Mouse (Mus musculus): ENCODE measurements around the gene Senp5.

Senp5 gene

DNA sequence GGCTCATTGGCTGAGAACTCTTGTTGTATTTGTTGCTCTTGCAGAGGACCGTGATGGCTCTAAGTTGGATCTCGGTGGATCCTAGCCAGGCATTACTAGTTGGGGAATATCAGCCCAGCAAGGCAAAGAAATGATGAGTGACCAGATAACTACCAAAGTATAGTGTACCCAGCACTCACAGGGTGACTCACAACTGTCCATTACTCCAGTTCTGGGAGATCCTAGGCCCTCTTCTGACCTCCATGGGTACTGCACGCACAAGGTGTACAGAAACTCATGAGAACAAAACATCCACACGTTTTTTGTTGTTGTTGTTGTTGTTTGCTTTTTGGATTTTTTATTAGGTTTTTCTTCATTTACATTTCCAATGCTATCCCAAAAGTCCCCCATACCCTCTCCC is 66.5 kb downstream of the Senp5 start:
- DNase-seq = no peak

DNA sequence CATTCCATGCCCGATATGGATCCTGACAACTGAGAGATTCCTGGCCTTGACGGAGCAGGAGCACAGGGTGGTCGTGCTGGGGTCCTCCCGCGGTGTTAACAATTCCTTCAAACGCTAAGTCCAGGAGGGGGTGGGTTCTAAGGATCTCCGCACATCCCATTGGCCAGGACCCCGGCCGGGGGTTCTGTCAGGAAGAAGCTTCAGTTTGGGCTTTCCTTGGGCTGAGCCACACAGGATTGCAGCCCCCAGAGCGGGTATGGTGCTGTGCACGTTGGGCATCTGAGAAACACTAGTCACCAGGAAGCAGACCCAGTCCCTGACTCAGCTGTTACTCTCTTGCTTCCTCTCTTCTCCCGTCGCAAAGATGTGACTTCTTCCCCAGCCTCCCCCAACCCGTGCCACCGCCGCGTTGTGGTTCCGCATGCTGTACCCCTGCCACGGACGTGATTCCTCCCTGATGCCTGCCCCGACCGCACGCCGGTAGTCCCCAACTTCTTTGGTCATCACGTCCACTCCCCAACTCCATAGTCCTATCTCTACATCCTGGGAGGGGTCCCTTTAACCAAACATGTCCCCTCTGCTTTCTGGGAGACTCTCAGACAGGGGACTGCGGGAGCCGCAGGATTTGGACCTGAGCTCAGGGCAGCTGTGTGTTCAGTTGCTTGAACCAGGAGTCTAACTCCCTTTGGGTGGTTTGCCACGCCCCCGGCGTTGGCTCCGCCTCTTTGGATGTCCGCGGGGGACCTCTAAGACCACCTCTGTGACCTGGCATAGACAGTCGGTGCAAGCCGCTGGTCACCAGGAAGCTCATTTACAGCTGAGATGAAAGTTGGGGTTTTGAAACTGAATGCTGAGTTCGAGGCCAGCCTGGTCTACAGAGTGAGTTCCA is 67.8 kb downstream of the Senp5 start:
- DNase-seq = peak; percentile 54

DNA sequence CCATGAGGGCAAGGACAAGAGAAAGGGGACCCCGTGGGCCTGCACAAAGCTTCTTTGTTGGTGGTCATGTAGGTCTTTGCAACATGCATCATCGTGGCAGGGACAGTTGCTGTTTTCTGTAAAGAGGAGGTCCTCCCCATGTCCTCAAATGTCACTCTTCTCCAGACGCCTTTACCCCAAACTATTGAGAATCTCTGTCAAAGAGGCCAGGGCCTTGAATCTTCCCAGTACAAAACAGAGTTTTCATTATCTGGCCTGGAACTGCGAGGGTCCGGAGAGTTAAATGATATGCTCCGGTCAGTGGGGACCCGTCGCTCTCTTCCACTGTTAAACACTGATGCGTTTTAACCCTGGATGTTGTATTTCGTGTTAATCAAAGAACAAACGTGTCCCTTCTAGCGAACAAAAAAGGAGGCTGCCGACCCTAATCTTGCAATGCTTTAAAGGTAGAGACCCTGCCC is 68.5 kb downstream of the Senp5 start:
- DNase-seq = no peak

DNA sequence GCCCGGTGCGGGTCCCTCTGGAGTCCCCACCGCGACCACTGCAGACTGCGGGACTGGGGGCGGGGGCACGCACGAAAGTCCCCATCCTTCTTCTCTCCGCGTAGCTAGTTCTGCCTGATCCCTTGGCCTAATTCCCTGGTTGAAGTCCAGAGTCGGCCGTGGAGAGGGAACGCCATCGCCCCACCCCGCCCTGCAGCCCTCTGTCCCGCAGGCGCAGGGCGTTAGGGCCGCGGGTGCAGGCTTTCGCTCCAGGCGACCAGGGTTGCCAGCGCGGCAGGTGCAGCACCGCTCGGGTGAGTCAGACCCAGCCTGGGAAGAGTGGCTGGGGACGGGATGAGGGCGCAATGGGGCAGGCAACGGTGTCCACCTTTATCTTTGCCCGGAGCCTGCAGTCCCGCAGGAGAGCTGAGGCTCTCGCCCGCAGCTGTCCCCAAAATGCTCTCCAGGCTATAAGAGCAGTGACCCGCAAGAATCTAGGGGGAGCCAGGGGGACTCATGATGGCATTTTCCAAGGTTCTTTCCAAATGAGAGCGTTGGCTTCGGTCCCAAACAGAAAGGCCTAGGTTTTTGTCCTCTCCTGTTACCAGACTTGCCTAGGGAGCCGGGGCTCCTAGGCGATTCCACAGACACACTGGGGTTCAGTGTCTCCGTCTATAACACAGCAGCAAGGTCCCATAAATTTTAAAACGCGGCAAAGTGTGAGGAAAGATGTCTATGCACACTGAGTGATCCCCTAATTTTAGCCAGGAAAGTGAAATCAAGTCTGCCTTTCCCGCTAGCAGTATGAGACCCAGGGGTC is 69.1 kb downstream of the Senp5 start, which contains the start of gene Pigz:
Pigz (plus strand) TSS at position 101 of the 799 bp plus-strand sequence.
- peak; percentile 45 for DNase-seq

DNA sequence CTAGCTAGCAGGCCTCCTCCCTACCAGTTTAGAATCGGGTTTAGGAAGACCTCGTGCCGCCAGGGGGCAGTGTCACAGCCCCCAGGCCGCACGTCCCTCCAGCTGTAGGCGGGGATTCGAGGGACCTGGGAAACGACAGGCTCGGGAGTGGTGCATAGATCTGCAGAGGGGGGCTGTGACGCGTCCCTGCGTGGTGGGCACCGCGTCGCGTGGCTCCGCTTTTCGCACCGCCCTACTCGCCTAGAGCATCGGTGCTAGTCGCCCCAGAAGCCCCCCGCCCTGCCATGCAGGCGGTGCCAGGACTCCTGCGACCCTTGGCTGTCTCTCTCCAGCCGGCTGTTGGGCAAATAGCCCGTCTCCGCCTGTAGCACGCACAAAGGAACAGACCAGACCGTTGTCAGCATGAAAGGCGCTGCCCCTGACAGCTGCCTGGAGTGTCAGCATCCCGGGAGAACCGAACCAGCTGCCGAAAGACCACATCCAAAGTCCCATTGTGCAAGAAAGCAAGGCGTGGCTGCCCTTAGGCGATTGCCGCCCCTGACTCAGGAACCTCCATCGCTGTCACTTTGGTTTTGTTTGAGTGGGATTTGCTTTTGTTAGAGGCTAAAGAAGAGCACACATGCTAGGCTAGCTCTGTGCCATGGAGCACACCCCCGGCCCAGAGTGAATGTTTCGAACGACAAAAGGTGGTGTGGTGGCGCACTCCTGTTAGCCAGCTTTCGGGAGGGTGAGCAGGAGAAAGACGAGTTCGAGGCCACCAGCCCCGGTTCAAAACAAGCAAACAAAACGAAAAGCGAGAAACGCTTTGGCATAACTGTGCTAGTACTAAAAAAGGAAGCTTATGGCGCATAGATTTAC is 70.0 kb downstream of the Senp5 start:
- peak; percentile 92 for DNase-seq

DNA sequence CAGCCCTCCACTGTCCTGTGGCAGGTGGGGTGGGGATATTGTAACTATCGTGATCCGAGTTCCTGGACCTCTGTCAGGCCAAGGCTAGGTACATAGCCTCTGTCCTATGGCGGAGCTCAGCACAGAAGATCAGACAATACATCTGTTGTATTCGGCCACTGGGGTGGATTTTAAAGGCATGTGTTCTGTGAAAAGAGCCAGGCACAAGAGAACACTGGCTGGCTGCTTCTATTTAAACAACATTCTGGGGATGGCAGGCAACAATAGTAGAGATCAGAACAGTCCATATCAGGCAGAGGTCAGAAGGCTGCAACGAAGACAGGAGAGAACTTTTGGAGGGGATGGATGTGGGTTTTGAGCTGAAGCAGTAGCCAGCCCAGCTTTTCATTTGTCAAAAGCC is 70.8 kb downstream of the Senp5 start:
- DNase-seq = no peak

DNA sequence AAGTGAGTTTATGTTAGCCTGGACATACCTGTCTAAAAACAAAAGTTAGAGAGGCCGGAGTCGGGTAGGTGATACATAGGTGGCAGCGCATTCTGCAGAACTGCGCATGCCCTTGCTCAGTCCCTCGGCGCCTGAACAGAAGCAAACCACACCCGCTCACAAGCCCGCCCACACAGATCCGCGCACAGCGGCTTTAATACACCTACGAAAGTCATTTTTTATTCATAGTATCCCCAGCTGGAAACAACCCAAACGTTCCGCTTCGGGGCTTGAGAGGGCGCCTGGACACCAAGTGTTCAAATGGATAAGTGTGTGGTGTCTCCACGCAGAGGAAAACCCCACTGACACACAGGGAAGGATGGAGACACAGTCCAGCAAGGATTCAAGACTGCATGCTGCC is 71.8 kb downstream of the Senp5 start:
- DNase-seq = no peak

DNA sequence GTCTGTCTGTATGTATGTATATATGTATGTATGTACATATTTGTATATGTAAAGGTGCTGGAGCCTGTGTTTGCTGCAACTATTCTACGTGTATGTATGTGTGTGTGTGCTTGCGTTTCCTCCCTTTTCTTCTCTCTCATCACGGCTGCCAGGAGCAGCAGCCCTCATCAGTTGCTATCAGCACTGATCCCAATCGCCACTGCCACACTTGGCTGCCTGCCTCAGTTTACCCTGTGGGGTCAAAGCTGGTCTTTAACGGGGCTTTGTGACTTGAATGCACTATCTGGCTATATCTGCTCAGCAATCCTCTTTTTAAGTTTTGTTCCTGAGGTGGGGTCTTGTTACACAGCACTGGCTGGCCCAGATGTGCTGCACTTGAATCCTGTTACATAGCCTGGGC is 75.7 kb downstream of the Senp5 start:
- no peak for DNase-seq

DNA sequence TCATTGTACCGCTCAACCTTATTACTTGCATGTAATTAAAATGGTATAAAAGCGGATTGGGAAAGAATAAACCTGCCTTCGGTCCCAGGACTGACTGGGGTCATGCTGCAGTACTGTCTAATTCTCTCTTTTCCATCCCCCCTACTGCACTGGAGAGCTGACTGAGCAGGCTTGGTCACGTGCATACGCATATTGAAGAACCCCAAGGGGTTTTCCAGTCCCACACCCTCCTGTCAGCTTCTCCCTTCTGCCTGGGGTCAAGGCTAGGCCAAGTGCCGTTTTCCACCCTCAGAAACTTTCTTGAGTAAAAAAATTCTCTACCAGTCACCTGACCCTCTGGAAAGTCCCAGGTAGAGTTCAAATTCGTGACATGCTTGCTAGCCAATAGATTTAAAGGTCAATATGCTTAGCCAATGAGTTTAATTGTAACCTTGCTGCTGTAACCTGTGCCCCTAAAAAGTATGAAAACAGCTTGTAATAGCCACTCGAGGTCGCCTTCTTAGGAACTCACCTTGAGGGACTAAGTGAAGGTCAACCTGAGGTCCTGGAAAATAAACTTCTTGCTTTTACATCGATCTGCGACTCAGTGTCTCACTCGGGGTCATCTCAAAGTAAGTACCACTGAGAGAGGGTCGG is 76.4 kb downstream of the Senp5 start:
- no peak for DNase-seq

DNA sequence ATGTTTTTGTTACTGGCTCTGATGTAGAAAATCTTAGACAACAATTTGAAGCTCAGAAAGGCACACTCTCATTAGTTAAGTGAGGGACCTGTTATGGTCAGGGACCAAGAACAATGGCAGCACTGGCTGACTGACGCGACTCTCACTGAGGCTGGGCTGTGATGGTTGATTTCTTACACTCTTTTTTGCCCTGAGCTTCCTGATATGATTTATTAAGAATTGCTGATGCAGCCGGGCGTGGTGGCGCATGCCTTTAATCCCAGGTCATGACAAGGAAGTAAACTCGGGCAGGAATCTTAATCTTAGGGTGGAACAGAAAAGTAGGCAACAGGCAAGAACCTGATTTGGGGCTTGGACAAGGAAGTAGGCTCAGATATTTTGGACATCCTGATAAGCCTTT is 77.0 kb downstream of the Senp5 start:
- no peak for DNase-seq

DNA sequence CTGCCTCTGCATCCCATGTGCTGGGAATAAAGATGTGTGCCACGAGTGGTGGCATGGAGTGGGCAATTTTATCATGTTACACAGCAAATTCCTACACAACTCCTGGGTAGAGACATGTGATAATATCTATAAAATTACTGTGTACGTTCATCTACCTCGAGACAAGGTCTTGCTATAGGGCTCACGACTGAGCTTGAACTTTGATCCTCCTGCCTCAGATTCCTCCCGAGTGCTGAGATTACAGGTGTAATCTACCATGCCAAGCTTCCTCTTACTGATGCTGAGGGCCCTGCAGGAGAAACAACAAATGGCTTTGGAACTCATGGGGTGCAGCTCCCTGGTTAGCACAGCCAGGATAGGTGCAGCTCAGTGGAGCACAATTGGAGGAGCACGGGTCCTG is 78.7 kb downstream of the Senp5 start:
- no peak for DNase-seq

DNA sequence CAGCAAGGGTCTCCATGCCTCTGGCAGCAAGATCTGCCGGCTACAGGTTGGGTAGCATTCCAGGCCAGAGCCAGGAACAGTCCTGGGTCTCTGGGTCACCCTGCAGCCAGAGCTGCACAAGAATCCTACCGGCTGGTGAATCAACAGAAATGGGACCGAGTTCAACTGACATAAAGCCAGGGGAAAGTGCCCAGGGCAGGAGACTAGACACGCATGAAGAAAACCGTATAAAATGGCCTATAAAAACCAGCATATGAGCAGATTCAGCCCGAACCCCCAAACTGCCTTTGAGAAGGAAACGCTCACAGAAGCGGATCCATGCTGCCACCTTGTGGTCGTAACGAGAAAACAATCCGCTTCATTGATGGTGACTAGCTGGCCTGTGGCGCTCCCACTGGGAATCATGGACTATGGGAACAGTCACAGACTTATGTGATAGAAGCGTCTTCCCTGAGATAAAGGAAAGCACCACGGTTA is 84.8 kb downstream of the Senp5 start:
- peak; percentile 85 for DNase-seq

DNA sequence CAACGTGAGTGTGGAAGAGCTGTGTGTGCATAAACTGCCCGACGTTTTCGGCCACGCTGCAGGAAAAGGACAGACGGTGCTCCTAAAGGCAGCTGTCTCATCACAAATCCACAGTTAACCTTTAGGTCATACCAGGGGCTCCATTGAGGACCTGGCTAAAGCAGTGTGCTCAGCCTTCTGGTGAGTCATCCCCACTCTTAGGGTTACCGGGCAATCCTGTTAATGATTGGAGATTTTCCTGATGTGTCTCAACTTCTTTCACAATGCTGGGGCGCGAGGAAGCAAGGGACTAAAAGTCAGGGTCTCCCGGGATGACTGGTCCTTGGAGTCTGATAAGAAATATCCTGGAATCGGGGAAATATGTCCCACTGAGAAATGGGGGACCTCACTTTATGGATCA is 85.3 kb downstream of the Senp5 start:
- DNase-seq = no peak

DNA sequence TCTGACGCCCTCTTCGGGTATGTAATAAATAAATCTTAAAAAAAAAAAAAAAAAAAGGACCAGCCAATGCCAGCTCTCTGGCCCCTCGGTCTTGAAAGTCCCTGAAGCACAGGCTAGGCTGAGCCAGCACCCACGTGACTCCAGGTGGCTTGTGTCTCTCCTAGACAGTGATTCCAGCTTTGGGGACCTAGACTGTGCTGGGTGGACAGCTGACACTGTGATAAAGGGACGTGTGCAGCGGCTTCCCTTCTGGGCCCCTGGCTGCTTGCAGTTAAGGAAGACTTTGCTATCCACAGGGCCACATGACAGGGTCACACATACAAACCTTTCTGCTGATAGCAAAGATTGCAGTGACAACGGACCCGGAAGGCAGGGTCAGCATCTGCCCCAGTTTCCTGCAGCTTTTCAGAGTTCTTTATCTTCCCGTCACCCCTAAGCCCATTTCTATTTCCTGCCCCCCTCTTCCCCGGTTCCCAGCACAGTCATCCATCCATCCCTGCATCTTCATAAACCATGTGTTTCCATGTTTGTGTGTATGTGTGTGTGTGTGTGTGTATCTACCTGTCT is 92.7 kb downstream of the Senp5 start:
- no peak for DNase-seq

All from right cerebral cortex, postnatal 14 days (tissue).